Mouse (Mus musculus) spleen, embryonic (tissue): ENCODE results near the gene Fam19a2.

ENCODE experiments used
- CTCF ChIA-PET: fragments of 350-600 bp; sonication (Branson Sonifier 250); formaldehyde crosslinking; loops from one replicate; lab custom pipeline; 2022; lab: Charles Lee

Gene Fam19a2

DNA sequence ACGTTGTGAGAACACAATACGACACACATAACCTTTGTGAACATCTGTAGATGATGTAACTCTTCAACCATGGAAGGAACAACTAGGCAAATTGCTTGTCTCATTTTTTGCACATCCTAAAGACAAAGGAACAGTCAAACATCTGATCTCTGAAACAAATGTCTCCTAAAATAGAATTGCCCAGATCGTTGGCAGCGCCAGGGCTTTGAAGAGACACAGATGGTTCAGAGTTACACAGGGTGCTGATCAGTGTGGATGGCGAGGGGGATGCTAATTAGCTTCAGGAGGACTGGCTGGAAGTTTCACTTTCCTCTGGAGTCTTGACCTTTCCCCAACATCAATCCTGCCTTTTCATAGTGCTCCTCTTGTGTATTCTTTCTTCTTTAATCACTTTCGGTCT is 284.6 kb downstream of the Fam19a2 start:
- CTCF ChIA-PET: no interaction called here

DNA sequence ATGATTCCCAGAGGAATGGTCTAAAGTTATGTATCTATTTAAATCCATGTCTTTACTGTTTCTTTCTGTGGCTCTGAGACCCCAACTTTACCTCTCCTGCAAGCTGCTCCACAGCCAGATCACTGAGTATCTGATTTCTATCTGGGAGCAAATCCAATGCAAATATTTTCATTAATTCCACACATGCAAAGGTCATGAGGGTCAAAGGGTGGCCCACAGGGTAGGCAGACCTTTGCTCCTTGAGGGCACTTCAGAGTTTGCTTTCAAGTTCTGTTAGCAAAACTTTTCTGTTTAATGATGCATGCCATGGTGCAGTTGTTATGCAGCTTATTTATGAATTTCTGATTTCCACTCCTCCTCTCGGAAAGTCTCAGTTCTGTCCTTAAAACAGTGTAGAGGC is 303.9 kb downstream of the Fam19a2 start:
- CTCF ChIA-PET: interaction anchor here (0.5 kb wide), 1 partner anchor 10 kb away, joined by 4 read pairs; no protein-coding TSS in a partner anchor

DNA sequence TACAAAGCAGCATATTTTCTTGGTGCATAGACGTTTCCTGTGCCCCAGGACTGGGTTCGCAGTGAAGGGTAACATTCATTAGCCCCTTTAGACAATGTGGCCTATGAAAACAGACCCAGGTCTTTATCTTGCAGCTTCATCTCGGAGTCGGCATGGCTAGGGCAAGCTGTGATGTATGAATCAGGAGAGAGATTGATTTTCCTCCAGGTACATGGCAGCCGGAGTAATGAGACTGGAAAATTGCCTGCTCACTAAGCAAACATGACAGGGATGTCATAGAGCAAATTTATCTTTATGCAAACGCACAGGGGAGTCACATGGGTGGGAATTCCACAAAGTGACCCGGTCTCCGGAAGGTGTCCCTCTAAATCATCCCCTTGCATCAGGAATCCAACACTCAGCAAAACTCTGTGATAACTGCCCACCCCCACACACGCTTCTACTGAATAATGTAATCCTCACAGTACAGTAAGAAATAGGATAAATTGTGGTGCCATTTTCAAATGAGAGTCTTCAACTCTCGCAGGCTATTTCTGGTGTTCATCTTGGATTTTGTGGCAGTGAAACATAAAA is 306.9 kb downstream of the Fam19a2 start:
- CTCF ChIA-PET: no interaction called here

DNA sequence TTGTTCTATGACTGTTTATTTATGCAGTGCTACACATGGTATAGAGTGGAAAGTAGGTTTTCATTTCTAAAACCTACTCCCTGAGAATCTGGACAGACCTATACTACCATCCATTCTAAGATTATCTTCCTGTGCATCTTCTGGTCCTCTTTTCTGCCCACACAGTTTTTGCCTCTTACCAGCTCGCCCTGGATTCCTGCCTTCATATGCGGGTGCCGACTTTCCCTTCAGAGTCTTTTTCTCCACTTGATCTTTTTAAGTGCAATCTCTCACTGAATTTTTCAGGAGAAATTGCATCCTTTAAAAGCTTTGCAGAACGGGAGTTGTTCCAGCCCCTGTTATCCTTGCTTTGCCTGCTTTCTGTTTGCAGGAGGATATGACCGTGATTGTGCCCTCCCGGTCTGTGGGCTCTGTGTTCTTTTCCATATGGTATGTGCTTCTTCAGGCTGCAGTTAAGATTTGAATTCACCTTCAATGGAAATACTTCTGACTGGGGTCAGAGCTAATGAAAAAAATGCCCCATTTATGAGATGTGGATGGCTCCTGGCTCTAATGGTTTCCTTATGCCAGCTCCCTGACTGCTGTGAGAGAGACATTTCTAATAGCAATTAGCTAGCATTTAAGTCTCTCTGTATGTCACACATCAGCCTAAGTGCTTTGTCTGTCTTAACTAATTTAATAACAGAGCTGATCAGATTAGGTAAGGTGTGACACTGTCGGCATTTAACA is 308.7 kb downstream of the Fam19a2 start:
- CTCF ChIA-PET: no interaction called here

DNA sequence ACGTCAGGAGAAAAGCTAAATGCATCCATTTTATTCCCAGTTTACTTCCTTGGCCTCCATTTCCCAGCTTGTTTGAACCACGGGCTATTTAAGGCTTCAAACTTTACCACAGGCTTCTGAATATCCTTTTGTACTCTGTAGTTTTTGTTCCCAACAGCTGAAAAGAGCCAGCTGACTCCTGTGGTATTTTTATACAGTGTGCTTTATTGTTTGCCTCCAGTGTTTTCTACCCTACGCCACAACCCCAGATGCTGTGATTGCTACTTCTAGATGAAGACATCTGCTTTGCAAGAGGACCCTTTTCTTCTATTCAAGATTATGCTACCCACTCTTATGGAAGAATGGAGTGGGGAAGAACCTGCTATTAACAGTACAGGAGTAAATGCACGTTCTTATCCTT is 314.0 kb downstream of the Fam19a2 start:
- CTCF ChIA-PET: interaction anchor here (0.6 kb wide), 1 partner anchor 10 kb away, joined by 3 read pairs; no protein-coding TSS in a partner anchor

DNA sequence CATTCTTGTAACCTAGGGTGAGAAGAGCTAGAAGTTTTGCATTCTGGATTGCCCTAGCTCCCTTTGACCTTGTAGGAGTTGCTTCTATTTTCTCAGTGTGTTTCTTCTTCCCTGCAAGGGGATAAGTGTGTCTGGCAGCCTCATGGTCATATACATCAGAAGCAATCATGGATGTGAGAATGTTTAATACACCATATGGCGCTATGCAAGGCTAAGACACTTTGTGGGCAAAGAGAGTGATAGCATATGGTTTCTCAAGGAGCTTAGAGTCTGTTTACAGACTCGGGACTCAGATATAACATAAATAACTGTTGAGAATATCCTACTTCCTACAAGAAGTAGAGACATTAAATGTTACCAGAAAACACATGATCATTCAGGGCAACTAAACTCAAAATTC is 315.2 kb downstream of the Fam19a2 start:
- CTCF ChIA-PET: no interaction called here

DNA sequence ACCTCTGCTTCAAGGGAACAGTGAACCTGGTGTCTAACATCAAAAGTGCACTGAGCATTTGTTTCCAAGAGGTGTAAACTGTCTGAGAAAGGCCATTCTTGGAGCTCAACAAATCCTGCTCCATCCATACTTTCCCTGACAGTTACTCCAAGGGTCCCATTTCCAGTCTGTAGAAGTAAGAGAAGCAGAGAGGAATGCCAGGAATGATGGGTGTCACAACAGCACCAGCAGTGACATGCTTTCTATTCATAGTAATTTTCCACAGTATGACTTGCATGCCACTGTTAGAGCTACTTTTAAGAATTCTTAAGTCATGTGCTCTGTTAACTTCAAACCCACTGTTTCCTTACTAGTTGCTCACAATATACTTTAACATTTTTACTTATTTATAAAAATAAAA is 331.2 kb downstream of the Fam19a2 start:
- CTCF ChIA-PET: no interaction called here

DNA sequence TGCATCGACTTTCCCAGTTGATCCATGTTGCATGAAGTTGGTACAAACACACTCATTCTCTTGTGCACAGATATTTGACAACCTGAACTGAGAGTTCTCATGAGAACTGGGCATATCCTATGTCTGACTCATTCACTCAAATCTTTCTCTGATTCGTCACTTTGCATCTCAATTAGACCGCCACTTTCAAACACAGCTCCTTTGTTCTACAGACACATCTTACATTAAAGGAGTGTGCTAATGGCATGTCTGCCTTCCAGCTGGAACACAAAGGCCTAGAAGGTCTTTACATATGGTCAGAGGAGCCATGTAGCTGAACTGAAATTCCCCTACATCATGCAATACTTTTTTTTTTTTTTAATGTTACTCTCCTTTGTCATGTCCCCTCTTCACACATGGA is 333.3 kb downstream of the Fam19a2 start:
- CTCF ChIA-PET: no interaction called here

DNA sequence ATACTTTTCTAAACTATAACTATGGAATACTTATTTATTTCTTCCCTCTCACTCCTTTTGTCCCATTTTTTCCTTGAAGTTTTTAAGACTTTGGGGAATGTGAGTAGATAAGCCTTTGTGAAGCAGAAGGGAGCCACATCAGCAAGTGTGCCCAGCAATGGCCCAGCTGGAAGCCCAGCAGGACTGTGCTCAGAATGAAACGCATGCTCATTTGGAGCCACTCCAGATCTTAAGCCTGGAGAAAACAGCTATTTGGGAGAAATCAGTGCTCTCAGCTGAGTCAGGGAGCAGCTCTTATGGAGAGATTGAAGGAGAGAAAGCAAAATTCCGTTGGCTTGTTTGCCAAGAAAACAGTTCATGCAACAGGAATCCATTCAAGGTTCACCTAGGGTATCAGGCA is 341.9 kb downstream of the Fam19a2 start:
- CTCF ChIA-PET: no interaction called here

DNA sequence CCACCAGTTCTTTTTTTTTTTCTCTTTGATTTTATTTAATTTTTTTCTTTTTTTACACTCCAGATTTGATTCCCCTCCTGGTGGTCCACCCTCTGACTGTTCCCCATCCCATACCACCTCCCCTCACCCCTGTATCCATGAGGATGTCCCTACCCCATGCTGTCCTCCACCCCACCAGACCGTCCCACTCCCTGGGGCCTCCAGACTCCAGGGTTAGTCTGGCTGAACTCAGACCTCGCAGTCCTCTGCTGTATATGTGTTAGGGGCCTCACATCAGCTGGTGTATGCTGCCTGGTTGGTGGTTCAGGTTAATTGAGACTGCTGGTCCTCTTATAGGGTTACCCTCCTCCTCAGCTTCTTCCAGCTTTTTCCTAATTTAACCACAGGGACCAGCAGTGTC is 362.9 kb downstream of the Fam19a2 start:
- CTCF ChIA-PET: no interaction called here

DNA sequence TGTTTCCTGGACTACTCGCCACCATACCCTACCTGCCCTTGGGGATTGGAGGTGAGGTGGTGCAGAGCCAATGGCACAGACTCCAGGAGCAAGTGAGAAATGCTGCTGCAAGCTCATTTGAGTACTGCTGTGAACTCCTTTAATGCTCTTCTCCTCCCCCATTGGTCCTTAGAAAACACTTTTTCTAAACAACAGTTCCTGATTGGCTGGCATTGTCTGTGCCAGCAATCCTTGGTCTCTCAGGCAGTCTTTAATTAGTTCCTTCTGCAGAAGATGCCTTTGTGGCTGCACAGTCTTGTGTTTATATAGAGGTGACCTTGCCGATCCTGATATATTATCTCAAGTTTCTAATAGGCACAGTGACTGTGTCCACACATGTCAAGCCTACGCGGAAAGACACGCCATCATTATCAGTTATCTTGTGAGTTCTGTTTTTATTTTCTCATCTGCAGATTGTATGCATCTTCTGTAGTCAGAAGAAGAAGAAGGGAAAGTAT is 365.5 kb downstream of the Fam19a2 start:
- CTCF ChIA-PET: no interaction called here

DNA sequence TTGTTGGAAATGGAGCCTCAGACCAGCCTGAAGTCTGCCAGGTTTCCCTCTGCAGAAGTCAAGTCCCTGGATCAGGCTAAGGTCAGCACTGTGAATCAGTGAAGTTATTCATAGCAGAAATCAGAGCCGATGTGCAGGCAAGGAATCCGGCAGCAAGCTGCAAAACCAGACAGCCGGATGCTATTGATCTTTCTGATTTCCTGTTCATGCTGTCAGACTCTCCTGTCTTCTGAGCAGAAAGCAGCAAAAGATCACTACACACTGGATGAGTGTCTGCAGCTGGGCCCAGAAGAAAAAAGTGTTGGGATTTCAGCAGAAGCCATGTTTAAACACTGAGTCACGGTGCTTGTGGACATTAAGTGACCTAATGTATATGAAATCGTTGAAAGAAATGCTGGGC is 368.2 kb downstream of the Fam19a2 start:
- CTCF ChIA-PET: no interaction called here

DNA sequence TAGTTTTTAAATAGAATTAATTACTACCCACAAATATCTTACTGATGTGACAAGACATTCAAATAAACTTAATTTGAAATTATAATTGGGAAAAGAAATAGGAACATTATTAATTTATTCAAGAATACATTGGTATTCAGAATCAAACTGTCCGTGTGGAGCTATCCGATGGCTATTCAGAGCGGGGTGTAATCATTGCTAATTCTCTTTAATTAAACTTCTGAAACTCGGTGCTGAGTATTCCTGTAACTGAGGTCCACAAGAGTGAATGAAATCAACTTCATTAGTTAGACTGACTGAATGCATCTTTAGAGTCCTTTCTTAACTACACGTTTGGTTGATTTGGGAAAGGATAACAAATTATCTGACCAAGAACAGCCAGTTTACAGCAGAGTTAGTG is 372.9 kb downstream of the Fam19a2 start:
- CTCF ChIA-PET: interaction anchor here (0.7 kb wide), 1 partner anchor 978 kb away, joined by 3 read pairs; no protein-coding TSS in a partner anchor

DNA sequence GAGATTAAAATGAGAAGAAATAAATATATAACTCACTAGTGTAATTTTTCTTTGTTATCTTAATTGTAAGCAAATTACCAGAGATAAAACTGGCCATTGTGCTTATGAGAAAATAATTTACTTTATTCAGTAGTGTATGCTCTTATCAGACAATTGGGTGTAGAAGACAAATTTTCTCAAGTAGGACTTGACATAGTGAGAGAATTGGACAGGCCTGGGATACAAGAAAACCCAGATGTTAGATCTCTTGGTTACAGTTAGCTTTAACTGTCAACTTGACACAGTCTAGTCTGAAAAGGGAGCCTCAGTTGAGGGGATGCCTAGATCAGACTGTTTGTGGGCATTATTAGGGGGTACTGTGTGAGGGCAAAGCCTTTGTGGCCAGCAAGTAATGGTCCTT is 373.7 kb downstream of the Fam19a2 start:
- CTCF ChIA-PET: interaction anchor here (0.7 kb wide), 1 partner anchor 979 kb away, joined by 3 read pairs; no protein-coding TSS in a partner anchor

DNA sequence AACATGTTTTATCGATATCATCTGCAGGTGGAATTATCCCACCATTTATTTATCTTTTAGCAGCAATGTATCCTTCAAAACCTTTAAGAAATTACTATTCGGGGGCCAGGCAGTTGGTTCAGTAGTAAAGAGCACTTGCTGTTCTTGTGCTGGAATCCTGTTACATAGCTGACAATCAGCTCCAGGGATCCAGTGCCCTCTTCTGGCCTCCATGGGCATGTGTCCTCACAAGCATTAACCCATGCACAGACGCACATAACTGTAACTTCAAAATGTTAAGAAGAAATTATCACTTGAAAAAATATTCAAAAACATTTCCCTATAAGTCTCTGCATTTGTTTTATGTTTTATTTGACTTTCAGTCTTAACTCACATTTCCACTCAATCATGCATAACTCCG is 381.8 kb downstream of the Fam19a2 start:
- CTCF ChIA-PET: no interaction called here

DNA sequence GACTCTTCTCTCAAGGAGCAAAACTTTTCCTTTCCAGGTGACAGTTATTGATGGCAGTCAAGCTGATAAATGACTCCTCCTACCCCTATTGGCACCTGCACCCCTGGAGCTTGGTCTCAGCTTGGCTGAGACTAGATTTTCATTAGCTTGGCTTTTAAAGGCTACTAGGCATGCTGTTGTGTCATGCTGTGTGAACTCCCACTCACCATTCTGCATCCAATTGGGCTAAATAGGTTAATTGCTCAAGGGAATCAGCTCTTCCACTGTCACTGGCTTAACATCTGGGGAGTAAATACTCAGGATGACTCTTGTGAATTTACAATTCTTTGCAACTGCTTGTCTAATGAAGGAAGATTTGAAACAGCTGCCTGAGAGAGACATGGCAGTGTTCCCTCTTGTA is 407.4 kb downstream of the Fam19a2 start:
- CTCF ChIA-PET: no interaction called here

DNA sequence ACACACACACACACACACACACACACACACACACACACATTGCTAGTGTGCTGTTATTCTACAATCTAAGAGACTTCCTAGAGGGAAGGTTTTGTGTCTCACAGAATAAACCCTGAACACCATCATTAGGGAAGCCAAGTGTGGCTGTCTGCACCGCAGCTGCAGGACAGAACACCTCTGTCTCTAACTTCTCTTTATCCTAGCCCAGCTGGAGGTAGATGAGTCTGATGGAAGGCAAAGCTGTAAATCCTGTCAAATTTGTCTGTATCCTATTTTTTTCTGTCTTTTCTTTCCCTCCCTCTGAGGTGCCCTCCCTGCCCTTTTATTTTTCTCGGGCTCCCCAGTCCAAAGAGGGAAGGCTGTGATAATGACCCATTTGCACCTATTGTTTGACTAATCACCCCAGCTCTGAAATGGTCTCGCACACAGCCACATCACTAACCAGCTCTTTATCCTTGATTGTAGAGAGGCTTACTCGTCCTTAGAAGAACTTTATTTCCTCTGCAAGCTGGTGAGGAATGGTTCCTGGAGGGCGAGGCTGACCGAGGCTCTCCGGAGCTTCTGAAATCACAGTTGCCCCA is 414.6 kb downstream of the Fam19a2 start:
- CTCF ChIA-PET: no interaction called here

DNA sequence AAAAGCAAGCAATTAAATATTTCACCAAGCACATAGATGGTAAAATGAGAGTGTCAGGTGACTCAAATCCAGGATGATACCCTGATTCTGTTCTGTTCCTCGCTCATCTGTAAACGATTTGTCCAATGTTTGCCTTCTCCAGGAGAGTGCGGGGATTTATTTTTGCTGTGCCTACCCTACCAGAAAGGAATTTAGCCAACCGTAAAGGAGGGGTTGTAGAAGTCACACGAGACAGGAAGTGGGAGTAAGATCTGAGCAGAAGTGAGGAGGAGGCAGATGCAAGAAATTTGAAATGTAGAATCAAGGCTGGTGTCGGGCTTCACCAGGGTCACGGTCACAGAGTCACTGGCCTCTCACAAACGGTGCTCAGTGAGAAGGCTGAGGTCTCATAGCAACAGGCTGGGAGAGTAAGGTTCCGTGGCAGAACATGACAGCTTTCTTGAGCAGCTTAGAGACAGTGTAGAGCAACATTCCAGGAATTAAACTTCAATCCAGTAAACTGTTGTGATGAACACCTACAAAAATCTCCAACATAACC is 419.0 kb downstream of the Fam19a2 start:
- CTCF ChIA-PET: no interaction called here

DNA sequence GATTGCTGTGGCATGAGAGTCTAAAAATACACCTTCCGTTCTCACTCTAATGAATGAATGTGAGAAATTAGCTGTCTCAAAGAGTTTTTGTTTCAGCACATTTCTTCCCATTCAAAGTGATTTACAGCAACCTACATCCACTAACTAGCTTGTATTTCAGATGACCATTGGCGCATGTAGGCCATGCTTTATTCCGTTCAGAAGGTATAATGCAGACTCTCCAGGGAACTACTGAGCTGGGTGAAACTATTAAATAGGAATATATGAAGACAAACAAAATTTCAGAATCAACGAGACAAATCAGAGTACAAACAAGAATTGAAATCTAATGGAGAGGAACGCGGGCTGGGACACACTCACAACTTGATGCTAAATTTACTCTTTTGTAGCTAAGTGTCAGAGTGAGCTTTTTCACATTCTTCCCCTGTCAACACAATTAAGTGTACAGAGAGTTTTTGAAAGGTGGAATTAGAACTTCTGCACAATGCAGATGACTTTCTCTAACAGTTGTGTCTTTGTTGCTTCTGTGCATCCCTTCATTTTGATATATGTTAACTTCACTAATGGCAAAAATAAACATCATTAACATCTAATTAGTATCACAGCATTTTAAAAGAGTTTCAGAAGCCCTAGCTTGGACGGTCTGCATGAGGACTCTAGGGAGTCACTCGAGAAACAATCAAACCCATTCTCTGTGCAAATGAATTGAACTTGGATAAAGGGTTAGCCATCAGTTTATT is 428.6 kb downstream of the Fam19a2 start:
- CTCF ChIA-PET: no interaction called here

DNA sequence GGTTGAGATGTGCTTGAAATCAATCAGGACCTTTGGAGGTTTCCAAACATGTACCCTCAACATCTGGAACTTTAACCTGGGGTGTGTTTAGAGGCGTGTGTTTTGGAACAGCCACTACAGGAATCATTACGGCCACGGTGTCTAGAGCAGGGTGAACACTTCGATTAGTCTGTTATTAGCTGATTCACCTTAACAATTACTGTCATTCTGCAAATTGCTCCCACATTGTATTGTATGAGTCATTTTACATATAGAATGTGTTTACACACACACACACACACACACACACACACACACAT is 429.1 kb downstream of the Fam19a2 start:
- CTCF ChIA-PET: no interaction called here

DNA sequence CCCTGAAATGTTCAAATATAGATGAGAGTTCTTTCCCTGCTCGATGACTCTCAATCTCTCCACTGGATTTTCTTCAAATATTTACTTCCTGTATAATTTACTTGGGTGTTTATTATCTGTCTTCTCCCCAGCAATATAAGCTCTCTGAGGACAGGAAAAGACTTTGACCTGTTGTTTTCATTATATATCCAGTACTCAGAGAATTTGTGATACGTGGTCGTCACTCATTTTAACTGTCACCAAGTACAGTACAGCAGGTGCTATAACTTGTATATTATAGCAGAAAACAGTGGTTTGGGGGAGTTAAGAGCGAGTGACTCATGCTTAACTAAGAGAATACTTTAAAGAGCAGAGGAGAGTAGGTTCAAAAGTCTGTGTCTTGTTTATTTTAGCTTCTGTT is 438.8 kb downstream of the Fam19a2 start:
- CTCF ChIA-PET: no interaction called here

DNA sequence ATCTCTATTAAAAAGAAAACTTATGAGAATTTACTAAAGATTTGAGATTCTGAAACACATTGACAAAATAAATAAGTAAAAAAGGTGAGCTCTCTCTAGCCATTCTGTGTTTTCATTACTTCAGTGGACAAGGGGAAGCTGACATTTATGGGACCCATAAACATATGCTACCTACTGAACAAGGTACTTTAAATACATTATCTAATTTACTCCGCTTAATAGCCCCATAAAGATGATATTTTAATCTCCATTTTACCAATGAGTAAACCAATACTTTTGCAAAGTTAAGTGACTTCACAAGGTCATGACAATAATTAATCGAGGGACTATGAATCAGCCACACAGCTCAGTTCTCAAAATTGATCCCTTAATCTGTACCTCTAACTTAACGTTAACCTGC is 443.2 kb downstream of the Fam19a2 start:
- CTCF ChIA-PET: no interaction called here
